Mouse (Mus musculus): Measurements from ENCODE around the gene Col6a6. TPM values are rescaled to one million over a fixed set of nuclear protein-coding genes. Genes with fewer than 3 reads are reported as not detected.

The Col6a6 gene
- total and polyA plus RNA-seq, 2 experiments from 2014 or later, result 0.23 to 0.49 TPM

DNA sequence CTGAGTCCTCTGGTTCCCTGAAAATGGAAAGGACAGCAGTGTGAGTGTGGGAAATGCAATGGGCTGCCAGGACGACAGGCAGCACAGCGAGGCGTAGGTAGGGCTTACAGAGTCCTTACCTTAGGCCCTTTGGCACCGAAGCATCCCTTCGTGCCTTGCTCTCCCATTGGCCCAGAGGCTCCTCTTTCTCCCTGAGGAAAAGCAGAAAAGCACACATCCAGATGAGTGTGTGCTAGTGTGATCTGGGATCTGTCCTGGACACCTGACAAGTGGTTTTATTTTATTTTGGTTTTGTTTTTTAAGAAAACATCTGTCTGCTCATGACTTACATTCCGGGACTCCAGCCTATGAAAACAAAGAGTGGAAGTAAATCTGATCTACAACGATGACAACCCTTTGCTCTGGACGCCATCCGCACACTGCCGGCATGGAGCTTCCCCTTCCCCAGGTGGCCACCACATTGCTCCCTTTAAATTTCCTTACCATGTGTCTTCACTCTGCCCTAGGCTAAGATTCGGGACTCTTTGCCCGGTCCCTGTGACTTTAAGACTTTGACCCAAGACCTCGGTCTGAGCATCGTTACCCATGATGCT lies 69.7 kb downstream of the Col6a6 start:
- H3K9me3 ChIP-seq (ENCODE audit: low read length), result no peaks in the 10 kb centered on the region
- H3K4me2 ChIP-seq (ENCODE audit: low read depth, low read length, poor library complexity, severe bottlenecking), result no peak overlapping the region
- H3K27ac ChIP-seq (ENCODE audit: low read depth, low read length), result no peak overlapping the region
- ATAC-seq (ENCODE audit: low FRiP score) (no peak), DNase-seq (ENCODE audit: low spot score) (no peak)
- no peaks in the 10 kb centered on the region for H3K4me1 ChIP-seq (ENCODE audit: insufficient read depth, low read length)
- H3K27me3 ChIP-seq (ENCODE audit: insufficient read depth, low read length), result no peaks in the 10 kb centered on the region
- H3K36me3 ChIP-seq (ENCODE audit: insufficient read depth, low read length), result no peaks in the 10 kb centered on the region
- H3K4me3 ChIP-seq (ENCODE audit: low read depth, low read length), result no peak overlapping the region
- no peak for TF ChIP-seq CTCF (IDR thresholded peaks at IDR 0.05)
- no peak overlapping the region for H3K9ac ChIP-seq (replicated peaks; ENCODE audit: low read length, poor library complexity, severe bottlenecking)
- 89% methylated on average over 14 of the region's 14 CpGs for WGBS

DNA sequence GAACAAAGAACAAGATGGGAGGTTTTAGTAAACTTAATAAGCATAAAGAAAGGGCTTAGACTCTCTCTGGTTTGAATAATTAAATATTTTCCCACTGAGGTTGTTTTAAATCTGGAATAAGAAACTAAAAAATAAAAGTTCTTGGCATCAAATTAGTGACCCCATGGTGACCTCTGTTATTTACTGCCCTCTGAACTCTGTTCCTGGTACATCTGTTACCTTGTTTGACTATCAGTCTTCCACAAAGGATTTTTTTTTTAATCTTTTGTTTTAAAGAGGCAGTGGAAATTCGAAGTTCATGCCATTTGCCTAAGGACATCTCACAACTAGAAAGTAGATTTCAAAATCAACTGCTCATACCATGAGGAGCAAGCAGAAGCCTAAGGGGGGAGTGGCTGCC lies 73.7 kb downstream of the Col6a6 start:
- Histone ChIP-seq H3K4me2 (ENCODE audit: low read depth, low read length, poor library complexity, severe bottlenecking) (no peak overlapping the region), H3K9ac (replicated peaks; ENCODE audit: low read length, poor library complexity, severe bottlenecking) (no peak overlapping the region), H3K36me3 (ENCODE audit: insufficient read depth, low read length) (no peaks in the 10 kb centered on the region), H3K27me3 (ENCODE audit: insufficient read depth, low read length) (no peaks in the 10 kb centered on the region), H3K9me3 (ENCODE audit: low read length) (no peaks in the 10 kb centered on the region), H3K27ac (ENCODE audit: low read depth, low read length) (no peak overlapping the region), H3K4me3 (ENCODE audit: low read depth, low read length) (no peak overlapping the region), H3K4me1 (ENCODE audit: insufficient read depth, low read length) (no peaks in the 10 kb centered on the region)
- no peak for TF ChIP-seq CTCF (IDR thresholded peaks at IDR 0.05)
- no peak for ATAC-seq (ENCODE audit: low FRiP score)
- no peak for DNase-seq (ENCODE audit: low spot score)
- 53% methylated on average over 1 of the region's 1 CpGs for WGBS

DNA sequence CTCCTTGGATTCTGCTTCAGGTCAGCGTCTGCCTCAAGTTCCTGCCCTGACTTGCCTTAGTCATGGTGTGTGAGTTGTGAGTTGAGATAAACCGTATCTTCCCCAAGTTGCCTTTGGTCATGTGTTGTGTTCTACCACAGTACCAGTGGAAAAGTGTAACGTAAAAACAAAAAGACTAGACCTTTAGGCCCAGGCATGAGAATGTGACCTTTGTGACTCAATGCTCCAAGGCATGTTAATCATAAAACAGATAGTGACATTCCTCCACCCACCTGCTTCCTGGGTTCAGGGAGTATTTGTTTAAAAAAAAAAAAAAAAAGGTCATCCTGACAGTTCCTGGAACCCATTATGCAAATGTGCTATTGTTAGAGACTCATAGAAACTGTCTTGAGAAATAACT lies 82.1 kb downstream of the Col6a6 start:
- H3K36me3 ChIP-seq (ENCODE audit: insufficient read depth, low read length), result no peaks in the 10 kb centered on the region
- 92% methylated on average over 3 of the region's 3 CpGs for WGBS
- no peak overlapping the region for H3K27ac ChIP-seq (ENCODE audit: low read depth, low read length)
- no peak overlapping the region for H3K4me3 ChIP-seq (ENCODE audit: low read depth, low read length)
- H3K9ac ChIP-seq (replicated peaks; ENCODE audit: low read length, poor library complexity, severe bottlenecking), result no peak overlapping the region
- no peaks in the 10 kb centered on the region for H3K4me1 ChIP-seq (ENCODE audit: insufficient read depth, low read length)
- H3K4me2 ChIP-seq (ENCODE audit: low read depth, low read length, poor library complexity, severe bottlenecking), result no peak overlapping the region
- no peak for TF ChIP-seq CTCF (IDR thresholded peaks at IDR 0.05)
- H3K9me3 ChIP-seq (ENCODE audit: low read length), result no peaks in the 10 kb centered on the region
- ATAC-seq (ENCODE audit: low FRiP score), result no peak
- no peaks in the 10 kb centered on the region for H3K27me3 ChIP-seq (ENCODE audit: insufficient read depth, low read length)
- no peak for DNase-seq (ENCODE audit: low spot score)

DNA sequence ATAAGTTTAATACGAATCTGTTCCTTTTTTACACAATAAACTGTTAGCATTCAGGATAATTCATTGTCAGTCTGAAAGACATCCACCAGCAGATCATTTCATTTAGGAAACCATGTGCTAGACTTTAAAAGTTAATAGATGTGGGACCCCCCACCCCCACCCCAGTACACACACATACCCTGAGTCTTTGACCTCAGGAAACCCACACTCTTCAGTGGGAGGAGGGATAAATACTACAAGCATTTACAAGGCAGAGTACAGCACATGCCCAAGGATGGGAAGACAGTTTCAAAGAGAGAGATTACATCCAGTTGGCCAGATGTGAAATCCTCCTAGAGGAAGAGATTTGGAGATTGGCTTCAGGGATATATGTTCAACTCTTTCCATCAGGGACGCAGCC lies 87.5 kb downstream of the Col6a6 start:
- Histone ChIP-seq H3K4me1 (ENCODE audit: insufficient read depth, low read length) (no peaks in the 10 kb centered on the region), H3K9me3 (ENCODE audit: low read length) (no peaks in the 10 kb centered on the region), H3K27ac (ENCODE audit: low read depth, low read length) (no peak overlapping the region), H3K36me3 (ENCODE audit: insufficient read depth, low read length) (no peaks in the 10 kb centered on the region), H3K4me3 (ENCODE audit: low read depth, low read length) (no peak overlapping the region), H3K9ac (replicated peaks; ENCODE audit: low read length, poor library complexity, severe bottlenecking) (no peak overlapping the region), H3K4me2 (ENCODE audit: low read depth, low read length, poor library complexity, severe bottlenecking) (no peak overlapping the region), H3K27me3 (ENCODE audit: insufficient read depth, low read length) (no peaks in the 10 kb centered on the region)
- no peak for TF ChIP-seq CTCF (IDR thresholded peaks at IDR 0.05)
- DNase-seq (ENCODE audit: low spot score) (no peak), ATAC-seq (ENCODE audit: low FRiP score) (no peak)
- 88% methylated on average over 2 of the region's 2 CpGs for WGBS

DNA sequence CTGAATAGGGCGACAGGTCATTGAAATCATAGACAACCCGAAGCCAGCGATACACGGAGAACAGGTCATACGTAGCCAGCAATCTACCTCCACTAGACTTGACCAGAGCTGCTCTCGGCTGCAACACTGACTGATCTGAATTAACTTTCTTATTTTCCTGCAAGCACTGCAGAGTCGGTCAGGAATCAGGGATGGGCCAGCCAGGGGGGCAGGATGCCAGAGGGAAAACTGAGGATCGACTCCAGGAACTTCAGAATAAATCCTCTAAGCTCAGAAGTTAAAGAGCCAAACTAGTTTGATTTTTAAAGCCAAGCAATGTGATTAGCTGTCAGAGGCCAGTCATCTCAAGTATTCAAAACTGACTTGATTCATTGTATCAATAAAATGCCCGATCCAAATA lies 88.5 kb downstream of the Col6a6 start:
- no peak for TF ChIP-seq CTCF (IDR thresholded peaks at IDR 0.05)
- Histone ChIP-seq H3K27ac (ENCODE audit: low read depth, low read length) (no peak overlapping the region), H3K4me2 (ENCODE audit: low read depth, low read length, poor library complexity, severe bottlenecking) (no peak overlapping the region), H3K9me3 (ENCODE audit: low read length) (no peaks in the 10 kb centered on the region), H3K4me1 (ENCODE audit: insufficient read depth, low read length) (no peaks in the 10 kb centered on the region), H3K9ac (replicated peaks; ENCODE audit: low read length, poor library complexity, severe bottlenecking) (no peak overlapping the region), H3K27me3 (ENCODE audit: insufficient read depth, low read length) (no peaks in the 10 kb centered on the region), H3K4me3 (ENCODE audit: low read depth, low read length) (no peak overlapping the region), H3K36me3 (ENCODE audit: insufficient read depth, low read length) (no peaks in the 10 kb centered on the region)
- 91% methylated on average over 9 of the region's 9 CpGs for WGBS
- ATAC-seq (ENCODE audit: low FRiP score) (no peak), DNase-seq (ENCODE audit: low spot score) (no peak)

DNA sequence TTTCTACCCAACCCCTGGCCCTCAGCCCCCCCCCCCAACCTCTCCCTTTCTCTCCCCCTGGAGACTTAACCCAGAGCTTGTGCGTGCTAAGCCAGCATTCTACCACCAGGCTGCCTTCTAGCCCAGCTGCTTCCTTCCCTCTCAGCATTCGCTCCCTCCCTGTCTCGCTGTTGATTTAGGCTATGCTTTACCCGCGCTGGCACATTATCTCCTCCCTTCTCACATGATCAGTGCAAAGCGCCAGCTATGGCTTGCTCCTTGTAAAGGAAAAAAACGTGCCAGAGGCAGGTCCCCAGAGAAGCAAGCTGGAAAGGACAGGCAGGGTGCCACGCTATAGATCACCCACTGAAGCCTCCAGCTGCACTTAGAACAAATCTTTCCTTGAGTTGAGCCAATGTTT lies 90.5 kb downstream of the Col6a6 start:
- no peaks in the 10 kb centered on the region for H3K4me1 ChIP-seq (ENCODE audit: insufficient read depth, low read length)
- H3K9ac ChIP-seq (replicated peaks; ENCODE audit: low read length, poor library complexity, severe bottlenecking), result no peak overlapping the region
- ATAC-seq (ENCODE audit: low FRiP score) (no peak), DNase-seq (ENCODE audit: low spot score) (peak; percentile 44)
- H3K27me3 ChIP-seq (ENCODE audit: insufficient read depth, low read length), result no peaks in the 10 kb centered on the region
- no peaks in the 10 kb centered on the region for H3K36me3 ChIP-seq (ENCODE audit: insufficient read depth, low read length)
- 39% methylated on average over 8 of the region's 8 CpGs for WGBS
- no peak overlapping the region for H3K4me3 ChIP-seq (ENCODE audit: low read depth, low read length)
- no peaks in the 10 kb centered on the region for H3K9me3 ChIP-seq (ENCODE audit: low read length)
- no peak overlapping the region for H3K4me2 ChIP-seq (ENCODE audit: low read depth, low read length, poor library complexity, severe bottlenecking)
- no peak overlapping the region for H3K27ac ChIP-seq (ENCODE audit: low read depth, low read length)
- TF ChIP-seq CTCF (IDR thresholded peaks at IDR 0.05), result 0 out of 2 replicates have a peak, but pooled peaks have one; percentile 25

All from midbrain, postnatal 0 days (tissue).